Mouse (Mus musculus) olfactory bulb, adult 2 months (tissue): Measurements from ENCODE around the gene BC030870. TPM values are rescaled to one million over a fixed set of nuclear protein-coding genes. Genes with fewer than 3 reads are reported as not detected.

ENCODE experiments used
- H3K27ac ChIP-seq: fragments of 200-500 bp; 2 replicates; pipeline ENCODE4 v1.5.1; 2012; ENCODE audit warnings: low read depth, low read length; ENCODE audit not compliant: insufficient read depth
- H3K4me1 ChIP-seq: fragments of 200-500 bp; 2 replicates; pipeline ENCODE4 v1.6.1; 2012; ENCODE audit warnings: low read length; ENCODE audit not compliant: control insufficient read depth, insufficient read depth
- H3K4me3 ChIP-seq: fragments of 200-500 bp; 2 replicates; pipeline ENCODE4 v1.5.1; 2012; ENCODE audit warnings: mild to moderate bottlenecking, low read depth, low read length, moderate library complexity; ENCODE audit not compliant: insufficient read depth
- CTCF ChIP-seq: fragments of 200-500 bp; IDR thresholded peaks from 2 replicates; pipeline ENCODE4 v1.5.1; 2012; ENCODE audit warnings: low read depth, mild to moderate bottlenecking, low read length, moderate library complexity; ENCODE audit not compliant: insufficient read depth
- POLR2A ChIP-seq: fragments of 200-500 bp; IDR thresholded peaks from 2 replicates; pipeline ENCODE4 v1.6.1; 2012; ENCODE audit warnings: mild to moderate bottlenecking, low read depth, low read length, moderate library complexity; ENCODE audit not compliant: insufficient read depth
- WGBS: fragments of 180-500 bp; shearing (Covaris S2); methylation state at CpG from one replicate; pipeline ENCODE4 v1.1.7; 2018; 5-methylcytosine and 5-hydroxymethylcytosine counted together
- polyA plus RNA-seq: library from polyadenylated mRNA; stranded (reverse); fragments of >200 nt; gene quantifications from 2 replicates; pipeline ENCODE4 v1.2.4, GENCODE M21; 2012; ENCODE audit warnings: low replicate concordance; ENCODE audit not compliant: missing spikeins, insufficient read depth, insufficient read length

BC030870 gene
- polyA plus RNA-seq, 1 experiment: not detected

- no peak overlapping the region for H3K4me3 ChIP-seq
- H3K27ac ChIP-seq: no peak overlapping the region
- WGBS: 46% methylated on average over 8 of the region's 8 CpGs
- TF ChIP-seq POLR2A: no peak
- TF ChIP-seq CTCF: no peak
- H3K4me1 ChIP-seq: no peaks in the 10 kb centered on the region
Measured at GRCm38 (mm10) chr8:65087711-65088110, 41.7 kb downstream of the BC030870 start.

GRCm38 (mm10) chr8:65085680-65086079, 43.7 kb downstream of the BC030870 start:
- 71% methylated on average over 2 of the region's 2 CpGs for WGBS
- H3K4me3 ChIP-seq: no peak overlapping the region
- H3K27ac ChIP-seq: no peak overlapping the region
- no peaks in the 10 kb centered on the region for H3K4me1 ChIP-seq
- no peak for TF ChIP-seq POLR2A
- TF ChIP-seq CTCF: no peak

GRCm38 (mm10) chr8:65080731-65081130, 48.6 kb downstream of the BC030870 start:
- no peaks in the 10 kb centered on the region for H3K4me1 ChIP-seq
- H3K4me3 ChIP-seq: no peak overlapping the region
- WGBS: 75% methylated on average over 9 of the region's 9 CpGs
- TF ChIP-seq CTCF (no peak), POLR2A (no peak)
- no peak overlapping the region for H3K27ac ChIP-seq

GRCm38 (mm10) chr8:65074733-65075132, 54.6 kb downstream of the BC030870 start, which contains the start of gene Gm10663:
Gene Gm10663, plus strand, starts transcription at chr8:65075033.
- TF ChIP-seq POLR2A (no peak), CTCF (no peak)
- 93% methylated on average over 2 of the region's 2 CpGs for WGBS
- H3K4me3 ChIP-seq: no peak within 1 kb of the TSS
- no peak within 1 kb of the TSS for H3K27ac ChIP-seq
- H3K4me1 ChIP-seq: no peaks in the 10 kb centered on the region

- TF ChIP-seq CTCF: no peak
- TF ChIP-seq POLR2A: no peak
- 70% methylated on average over 4 of the region's 4 CpGs for WGBS
- Histone ChIP-seq H3K4me1 (no peaks in the 10 kb centered on the region), H3K4me3 (no peak overlapping the region), H3K27ac (no peak overlapping the region)
Measured at GRCm38 (mm10) chr8:65070996-65071395, 58.4 kb downstream of the BC030870 start.

- H3K27ac ChIP-seq: no peak overlapping the region
- WGBS: 50% methylated on average over 4 of the region's 4 CpGs
Measured at GRCm38 (mm10) chr8:65068473-65068819, 60.9 kb downstream of the BC030870 start.

GRCm38 (mm10) chr8:65067694-65068472, 61.5 kb downstream of the BC030870 start:
- H3K4me3 ChIP-seq: no peak overlapping the region
- TF ChIP-seq CTCF (no peak), POLR2A (no peak)
- no peaks in the 10 kb centered on the region for H3K4me1 ChIP-seq
- no peak overlapping the region for H3K27ac ChIP-seq
- WGBS: 37% methylated on average over 10 of the region's 10 CpGs

More at GRCm38 (mm10) chr8:65068473-65068819, 60.9 kb downstream of the BC030870 start:
- Histone ChIP-seq H3K4me1 (no peaks in the 10 kb centered on the region), H3K4me3 (no peak overlapping the region)
- TF ChIP-seq CTCF (no peak), POLR2A (no peak)

- H3K4me1 ChIP-seq: no peaks in the 10 kb centered on the region
- 96% methylated on average over 4 of the region's 4 CpGs for WGBS
- H3K4me3 ChIP-seq: no peak overlapping the region
- TF ChIP-seq CTCF: no peak
- TF ChIP-seq POLR2A: no peak
- no peak overlapping the region for H3K27ac ChIP-seq
Measured at GRCm38 (mm10) chr8:65067031-65067430, 62.3 kb downstream of the BC030870 start.

GRCm38 (mm10) chr8:65065622-65066021, 63.7 kb downstream of the BC030870 start:
- WGBS: over 99% methylated on average over 3 of the region's 3 CpGs
- Histone ChIP-seq H3K4me1 (no peaks in the 10 kb centered on the region), H3K4me3 (no peak overlapping the region), H3K27ac (no peak overlapping the region)
- TF ChIP-seq CTCF (no peak), POLR2A (no peak)
